Mouse (Mus musculus): Measurements from ENCODE around the gene Olfr315. TPM values are rescaled to one million over a fixed set of nuclear protein-coding genes. Genes with fewer than 3 reads are reported as not detected.
A peak's percentile ranks its signal among the peaks of the same experiment; 100 is the strongest.
"Not testable (repeated sequence)": the region's sequence is repeated elsewhere in the genome, so short reads cannot be mapped to it uniquely, and the experiment has no call there.

Gene Olfr315
- polyA plus RNA-seq, 1 experiment from 2014 or later, result not detected

GRCm38 (mm10) chr11:58803871-58804270 is 30.9 kb downstream of the Olfr315 start:
- Histone ChIP-seq H3K9me3 (ENCODE audit: control insufficient read depth) (no peaks in the 10 kb centered on the region), H3K4me2 (replicated peaks; ENCODE audit: low read depth) (no peak overlapping the region), H3K36me3 (ENCODE audit: control insufficient read depth, insufficient read depth) (no peaks in the 10 kb centered on the region), H3K4me3 (ENCODE audit: low read depth, low read length) (no peak overlapping the region), H3K27ac (ENCODE audit: low read depth, low read length) (no peak overlapping the region), H3K27me3 (replicated peaks; ENCODE audit: control insufficient read depth, insufficient read depth, low read length) (no peaks in the 10 kb centered on the region), H3K4me1 (replicated peaks; ENCODE audit: control insufficient read depth, insufficient read depth, low read length) (0 out of 2 replicates have a peak, but pooled peaks cover 2% of the 10 kb centered on the region), H3K9ac (ENCODE audit: low read depth, low read length) (no peak overlapping the region)
- WGBS, result 13% methylated on average over 4 of the region's 4 CpGs
- ATAC-seq, result no peak
- TF ChIP-seq CTCF (IDR thresholded peaks at IDR 0.05; ENCODE audit: low read depth), result no peak

- Histone ChIP-seq H3K4me1 (replicated peaks; ENCODE audit: control insufficient read depth, insufficient read depth, low read length) (0 out of 2 replicates have a peak, but pooled peaks cover 2% of the 10 kb centered on the region), H3K4me2 (replicated peaks; ENCODE audit: low read depth) (no peak overlapping the region), H3K27ac (ENCODE audit: low read depth, low read length) (no peak overlapping the region), H3K27me3 (replicated peaks; ENCODE audit: control insufficient read depth, insufficient read depth, low read length) (no peaks in the 10 kb centered on the region), H3K4me3 (ENCODE audit: low read depth, low read length) (no peak overlapping the region), H3K36me3 (ENCODE audit: control insufficient read depth, insufficient read depth) (no peaks in the 10 kb centered on the region), H3K9me3 (ENCODE audit: control insufficient read depth) (no peaks in the 10 kb centered on the region), H3K9ac (ENCODE audit: low read depth, low read length) (no peak overlapping the region)
- ATAC-seq, result 0 out of 2 replicates have a peak, but pooled peaks have one; percentile 25
- WGBS, result 14% methylated on average over 2 of the region's 2 CpGs
- TF ChIP-seq CTCF (IDR thresholded peaks at IDR 0.05; ENCODE audit: low read depth), result no peak
These were observed 31.4 kb downstream of the Olfr315 start for GRCm38 (mm10) chr11:58804393-58804792.

DNA sequence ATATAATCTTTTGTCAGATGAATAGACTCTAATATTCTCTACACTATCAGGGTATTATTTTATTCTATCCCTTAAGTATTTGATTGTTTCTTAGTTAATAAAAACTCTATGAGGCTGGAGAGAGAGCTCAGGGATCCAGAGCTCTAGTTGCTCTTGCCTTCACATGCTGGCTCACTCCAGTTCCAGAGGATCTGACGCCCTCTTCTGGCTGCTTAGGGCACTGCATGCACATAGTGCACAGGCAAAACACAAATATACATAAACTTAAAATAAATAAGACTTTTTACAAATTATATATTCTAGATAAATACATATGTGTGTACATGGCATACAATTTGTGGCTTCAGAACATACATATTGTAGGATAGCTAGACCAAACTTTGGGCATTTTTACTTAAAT is 39.0 kb downstream of the Olfr315 start:
- Histone ChIP-seq H3K9me3 (ENCODE audit: control insufficient read depth) (no peaks in the 10 kb centered on the region), H3K27ac (ENCODE audit: low read depth, low read length) (no peak overlapping the region), H3K9ac (ENCODE audit: low read depth, low read length) (no peak overlapping the region), H3K4me3 (ENCODE audit: low read depth, low read length) (no peak overlapping the region), H3K36me3 (ENCODE audit: control insufficient read depth, insufficient read depth) (no peaks in the 10 kb centered on the region), H3K4me1 (replicated peaks; ENCODE audit: control insufficient read depth, insufficient read depth, low read length) (no peaks in the 10 kb centered on the region), H3K27me3 (replicated peaks; ENCODE audit: control insufficient read depth, insufficient read depth, low read length) (no peaks in the 10 kb centered on the region), H3K4me2 (replicated peaks; ENCODE audit: low read depth) (no peak overlapping the region)
- TF ChIP-seq CTCF (IDR thresholded peaks at IDR 0.05; ENCODE audit: low read depth), result peak; percentile 53
- 11% methylated on average over 1 of the region's 1 CpGs for WGBS
- ATAC-seq, result no peak

DNA sequence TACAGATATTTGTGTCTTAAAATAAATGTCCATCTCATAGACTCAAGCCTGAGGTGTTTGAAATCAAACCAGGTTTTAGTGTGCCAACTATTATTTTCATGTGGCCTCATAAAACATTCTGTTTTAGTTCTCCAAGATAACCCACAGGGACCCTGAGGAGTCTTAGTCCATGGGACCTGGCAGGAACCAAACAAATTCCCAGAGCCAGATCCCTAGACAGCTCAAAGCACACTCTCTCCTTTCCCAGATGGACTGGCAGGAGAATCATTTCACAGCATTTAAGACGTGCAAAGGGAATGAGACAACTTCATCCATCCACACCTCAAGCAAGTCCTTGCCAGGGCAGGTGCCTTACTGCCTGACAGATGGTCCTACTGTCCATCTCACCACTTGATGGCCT is 41.7 kb downstream of the Olfr315 start, which contains the start of gene Olfr313:
Gene Olfr313, plus strand, starts transcription at position 301 of the 400 bp plus-strand sequence.
- not testable (repeated sequence) for H3K27me3 ChIP-seq (replicated peaks; ENCODE audit: control insufficient read depth, insufficient read depth, low read length); H3K4me1 ChIP-seq (replicated peaks; ENCODE audit: control insufficient read depth, insufficient read depth, low read length); H3K9ac ChIP-seq (ENCODE audit: low read depth, low read length); ATAC-seq; H3K9me3 ChIP-seq (ENCODE audit: control insufficient read depth); H3K27ac ChIP-seq (ENCODE audit: low read depth, low read length); H3K4me3 ChIP-seq (ENCODE audit: low read depth, low read length); H3K4me2 ChIP-seq (replicated peaks; ENCODE audit: low read depth); H3K36me3 ChIP-seq (ENCODE audit: control insufficient read depth, insufficient read depth)
- WGBS, result 61% methylated on average over 1 of the region's 1 CpGs

GRCm38 (mm10) chr11:58815676-58816075 is 42.7 kb downstream of the Olfr315 start:
- H3K27me3 ChIP-seq (replicated peaks; ENCODE audit: control insufficient read depth, insufficient read depth, low read length), result no peaks in the 10 kb centered on the region
- no peak overlapping the region for H3K4me3 ChIP-seq (ENCODE audit: low read depth, low read length)
- H3K27ac ChIP-seq (ENCODE audit: low read depth, low read length), result no peak overlapping the region
- H3K36me3 ChIP-seq (ENCODE audit: control insufficient read depth, insufficient read depth), result no peaks in the 10 kb centered on the region
- H3K4me1 ChIP-seq (replicated peaks; ENCODE audit: control insufficient read depth, insufficient read depth, low read length), result no peaks in the 10 kb centered on the region
- no peak for ATAC-seq
- 79% methylated on average over 1 of the region's 1 CpGs for WGBS
- H3K9me3 ChIP-seq (ENCODE audit: control insufficient read depth), result no peaks in the 10 kb centered on the region
- H3K9ac ChIP-seq (ENCODE audit: low read depth, low read length), result no peak overlapping the region
- H3K4me2 ChIP-seq (replicated peaks; ENCODE audit: low read depth), result no peak overlapping the region
- no peak for TF ChIP-seq CTCF (IDR thresholded peaks at IDR 0.05; ENCODE audit: low read depth)

DNA sequence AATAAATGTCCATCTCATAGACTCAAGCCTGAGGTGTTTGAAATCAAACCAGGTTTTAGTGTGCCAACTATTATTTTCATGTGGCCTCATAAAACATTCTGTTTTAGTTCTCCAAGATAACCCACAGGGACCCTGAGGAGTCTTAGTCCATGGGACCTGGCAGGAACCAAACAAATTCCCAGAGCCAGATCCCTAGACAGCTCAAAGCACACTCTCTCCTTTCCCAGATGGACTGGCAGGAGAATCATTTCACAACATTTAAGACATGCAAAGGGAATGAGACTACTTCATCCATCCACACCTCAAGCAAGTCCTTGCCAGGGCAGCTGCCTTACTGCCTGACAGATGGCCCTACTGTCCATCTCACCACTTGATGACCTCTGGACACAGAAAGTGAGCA is 55.9 kb downstream of the Olfr315 start, which contains the start of gene Olfr312:
Gene Olfr312, plus strand, starts transcription at position 301 of the 400 bp plus-strand sequence.
- not testable (repeated sequence) for H3K27ac ChIP-seq (ENCODE audit: low read depth, low read length); ATAC-seq; H3K9ac ChIP-seq (ENCODE audit: low read depth, low read length); H3K4me1 ChIP-seq (replicated peaks; ENCODE audit: control insufficient read depth, insufficient read depth, low read length); H3K4me3 ChIP-seq (ENCODE audit: low read depth, low read length); H3K9me3 ChIP-seq (ENCODE audit: control insufficient read depth); H3K36me3 ChIP-seq (ENCODE audit: control insufficient read depth, insufficient read depth); H3K4me2 ChIP-seq (replicated peaks; ENCODE audit: low read depth); H3K27me3 ChIP-seq (replicated peaks; ENCODE audit: control insufficient read depth, insufficient read depth, low read length)

GRCm38 (mm10) chr11:58829764-58830163 is 56.8 kb downstream of the Olfr315 start:
- H3K9ac ChIP-seq (ENCODE audit: low read depth, low read length), result no peak overlapping the region
- 82% methylated on average over 3 of the region's 3 CpGs for WGBS
- ATAC-seq, result no peak
- no peak overlapping the region for H3K4me3 ChIP-seq (ENCODE audit: low read depth, low read length)
- no peak overlapping the region for H3K4me2 ChIP-seq (replicated peaks; ENCODE audit: low read depth)
- no peaks in the 10 kb centered on the region for H3K9me3 ChIP-seq (ENCODE audit: control insufficient read depth)
- no peaks in the 10 kb centered on the region for H3K36me3 ChIP-seq (ENCODE audit: control insufficient read depth, insufficient read depth)
- no peaks in the 10 kb centered on the region for H3K27me3 ChIP-seq (replicated peaks; ENCODE audit: control insufficient read depth, insufficient read depth, low read length)
- no peak for TF ChIP-seq CTCF (IDR thresholded peaks at IDR 0.05; ENCODE audit: low read depth)
- no peak overlapping the region for H3K27ac ChIP-seq (ENCODE audit: low read depth, low read length)
- H3K4me1 ChIP-seq (replicated peaks; ENCODE audit: control insufficient read depth, insufficient read depth, low read length), result no peaks in the 10 kb centered on the region

Other genes starting within 250 kb of the Olfr315 start
- not detected in 2 replicates for gene Olfr330, start 238.4 kb upstream of the Olfr315 start, polyA plus RNA-seq (2015; fragmentation: Nextera tagmentation; extraction: Ambion mirVana)
- not detected in 2 replicates for gene Olfr329-ps, start 226.8 kb upstream of the Olfr315 start, polyA plus RNA-seq (2015; fragmentation: Nextera tagmentation; extraction: Ambion mirVana)
- not detected in 2 replicates for gene Olfr328, start 217.6 kb upstream of the Olfr315 start, polyA plus RNA-seq (2015; fragmentation: Nextera tagmentation; extraction: Ambion mirVana)
- gene Olfr224, start 202.6 kb upstream of the Olfr315 start, polyA plus RNA-seq (2015; fragmentation: Nextera tagmentation; extraction: Ambion mirVana), result not detected in 2 replicates
- not detected in 2 replicates for gene Olfr325, start 195.5 kb upstream of the Olfr315 start, polyA plus RNA-seq (2015; fragmentation: Nextera tagmentation; extraction: Ambion mirVana)
- gene Olfr324, start 178.1 kb upstream of the Olfr315 start, polyA plus RNA-seq (2015; fragmentation: Nextera tagmentation; extraction: Ambion mirVana), result not detected in 2 replicates
- gene 2210407C18Rik, start 157.1 kb upstream of the Olfr315 start, polyA plus RNA-seq (2015; fragmentation: Nextera tagmentation; extraction: Ambion mirVana), result 24.5 and 49.3 TPM in 2 replicates
- gene Olfr323, start 142.7 kb upstream of the Olfr315 start, polyA plus RNA-seq (2015; fragmentation: Nextera tagmentation; extraction: Ambion mirVana), result not detected in 2 replicates
- gene Trim58, start 132.7 kb upstream of the Olfr315 start, polyA plus RNA-seq (2015; fragmentation: Nextera tagmentation; extraction: Ambion mirVana), result not detected in 2 replicates
- gene Olfr322, start 114.4 kb upstream of the Olfr315 start, polyA plus RNA-seq (2015; fragmentation: Nextera tagmentation; extraction: Ambion mirVana), result not detected in 2 replicates
- gene Olfr320, start 92.1 kb upstream of the Olfr315 start, polyA plus RNA-seq (2015; fragmentation: Nextera tagmentation; extraction: Ambion mirVana), result not detected in 2 replicates
- gene Olfr319, start 74.0 kb upstream of the Olfr315 start, polyA plus RNA-seq (2015; fragmentation: Nextera tagmentation; extraction: Ambion mirVana), result not detected in 2 replicates
- not detected in 2 replicates for gene Olfr318, start 49.2 kb upstream of the Olfr315 start, polyA plus RNA-seq (2015; fragmentation: Nextera tagmentation; extraction: Ambion mirVana)
- gene Olfr317, start 34.0 kb upstream of the Olfr315 start, polyA plus RNA-seq (2015; fragmentation: Nextera tagmentation; extraction: Ambion mirVana), result not detected in 2 replicates
- gene Olfr316, start 20.5 kb upstream of the Olfr315 start, polyA plus RNA-seq (2015; fragmentation: Nextera tagmentation; extraction: Ambion mirVana), result not detected in 2 replicates
- not detected in 2 replicates for gene Olfr314, start 9.8 kb downstream of the Olfr315 start, polyA plus RNA-seq (2015; fragmentation: Nextera tagmentation; extraction: Ambion mirVana)
- gene Fam183b, start 28.8 kb downstream of the Olfr315 start, polyA plus RNA-seq (2015; fragmentation: Nextera tagmentation; extraction: Ambion mirVana), result 1.9 and 4.1 TPM in 2 replicates
- not detected in 2 replicates for gene Olfr313, start 41.8 kb downstream of the Olfr315 start, polyA plus RNA-seq (2015; fragmentation: Nextera tagmentation; extraction: Ambion mirVana)
- gene Olfr312, start 56.0 kb downstream of the Olfr315 start, polyA plus RNA-seq (2015; fragmentation: Nextera tagmentation; extraction: Ambion mirVana), result not detected in 2 replicates
- gene Olfr311, start 66.1 kb downstream of the Olfr315 start, polyA plus RNA-seq (2015; fragmentation: Nextera tagmentation; extraction: Ambion mirVana), result not detected in 2 replicates
- gene Gm12258, start 74.0 kb downstream of the Olfr315 start, polyA plus RNA-seq (2015; fragmentation: Nextera tagmentation; extraction: Ambion mirVana), result 1.6 and 1.9 TPM in 2 replicates
- 1.9 and 2.1 TPM in 2 replicates for gene 2810021J22Rik, start 94.0 kb downstream of the Olfr315 start, polyA plus RNA-seq (2015; fragmentation: Nextera tagmentation; extraction: Ambion mirVana)
- 1.5 and 1.6 TPM in 2 replicates for gene Zfp39, start 131.0 kb downstream of the Olfr315 start, polyA plus RNA-seq (2015; fragmentation: Nextera tagmentation; extraction: Ambion mirVana)
- not detected in 2 replicates for gene Btnl10, start 144.7 kb downstream of the Olfr315 start, polyA plus RNA-seq (2015; fragmentation: Nextera tagmentation; extraction: Ambion mirVana)
- gene Rnf187, start 165.7 kb downstream of the Olfr315 start, polyA plus RNA-seq (2015; fragmentation: Nextera tagmentation; extraction: Ambion mirVana), result 113 and 117 TPM in 2 replicates
- gene Hist3h2ba, start 175.7 kb downstream of the Olfr315 start, polyA plus RNA-seq (2015; fragmentation: Nextera tagmentation; extraction: Ambion mirVana), result 6.9 and 7.8 TPM in 2 replicates
- gene Hist3h2a, start 181.5 kb downstream of the Olfr315 start, polyA plus RNA-seq (2015; fragmentation: Nextera tagmentation; extraction: Ambion mirVana), result 15.8 and 16.7 TPM in 2 replicates
- gene Trim17, start 181.5 kb downstream of the Olfr315 start, polyA plus RNA-seq (2015; fragmentation: Nextera tagmentation; extraction: Ambion mirVana), result 0.08 and 0.12 TPM in 2 replicates
- 8.9 and 9.7 TPM in 2 replicates for gene Trim11, start 204.9 kb downstream of the Olfr315 start, polyA plus RNA-seq (2015; fragmentation: Nextera tagmentation; extraction: Ambion mirVana)

Data from intestine, postnatal 0 days (tissue).